Mouse (Mus musculus) ES-Bruce4 (cell line): ENCODE results near the gene Slc41a3.

ENCODE experiments used
- CTCF ChIP-seq: IDR thresholded peaks from one replicate; pipeline ENCODE4 v1.8.1; 2011; ENCODE audit warnings: low read depth, low read length
- EP300 ChIP-seq: IDR thresholded peaks from 2 replicates; pipeline ENCODE4 v1.6.1; 2011; ENCODE audit warnings: low read depth, low read length; ENCODE audit not compliant: insufficient read depth
- POLR2A ChIP-seq: IDR thresholded peaks from one replicate; pipeline ENCODE4 v1.8.1; 2011; ENCODE audit warnings: low read length; ENCODE audit not compliant: insufficient read depth

DNA sequence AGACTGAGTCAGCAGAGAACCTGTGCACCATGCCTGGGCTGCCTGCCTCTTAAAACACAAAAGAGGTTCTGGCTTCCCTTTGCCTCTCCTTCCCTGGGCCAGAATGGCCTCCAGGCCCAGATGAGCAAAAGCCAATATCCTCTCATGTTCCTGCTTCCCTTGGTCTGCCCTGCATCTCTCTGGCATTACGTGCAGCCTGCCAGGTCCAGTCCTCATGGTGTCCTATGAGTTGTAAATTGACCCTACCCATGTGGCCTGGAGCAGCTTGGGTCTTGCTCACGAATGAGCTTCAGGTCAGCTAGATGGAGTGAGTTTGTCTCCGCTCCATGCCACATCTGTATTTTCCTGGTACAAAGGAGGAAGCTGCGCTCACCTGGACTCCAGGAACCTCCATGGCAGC lies 7.5 kb upstream of the Slc41a3 start:
- TF ChIP-seq POLR2A (no peak), EP300 (no peak), CTCF (no peak)
